Mouse (Mus musculus) lung, postnatal 0 days (tissue): ENCODE data around the gene Fam104a.

Experiments used
- CTCF ChIP-seq: IDR thresholded peaks from 2 replicates; pipeline ENCODE4 v1.5.1; 2016; ENCODE audit warnings: antibody characterized with exemption, mild to moderate bottlenecking
- EP300 ChIP-seq: IDR thresholded peaks from 2 replicates; pipeline ENCODE4 v1.6.1; 2016; ENCODE audit warnings: antibody characterized with exemption, mild to moderate bottlenecking, control low read depth

- TF ChIP-seq CTCF (no peak), EP300 (no peak)
These were observed 24.8 kb upstream of the Fam104a start for GRCm38 (mm10) chr11:113708629-113709213.
